In the genomic region with DNA sequence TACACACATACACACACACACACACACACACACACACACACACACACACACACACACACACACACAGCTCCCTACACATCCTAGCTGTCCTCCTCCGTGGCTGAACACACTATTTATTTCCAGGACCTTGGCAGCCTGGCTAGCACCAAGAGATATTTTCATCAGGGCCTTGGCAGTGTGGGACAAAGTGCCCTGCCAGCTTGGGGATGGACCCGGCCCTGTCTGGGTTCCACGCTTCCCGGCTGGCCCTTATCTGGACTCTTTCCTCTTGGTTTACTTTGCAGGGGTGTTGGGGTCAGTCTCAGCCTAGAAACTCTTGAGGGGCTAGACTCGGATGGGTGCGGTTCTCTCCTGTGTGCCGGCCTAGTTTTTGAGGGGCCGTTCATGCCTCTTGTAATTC, we compare ENCODE assay signal across 15 mouse cellular contexts. TPM values are rescaled to one million over a fixed set of nuclear protein-coding genes. Genes with fewer than 3 reads are reported as not detected.
DNase-seq lines count a peak whose midpoint lies in the region; ATAC-seq and TF ChIP-seq lines count a peak whose summit lies in the region.
"Had no signal": no experiment of that assay in that cellular context is flagged by ENCODE, and none has a peak within 500 bp of the region (broad histone marks: within the 10 kb centered on the region; RNA-seq: fewer than 3 reads in every experiment).

No protein-coding gene starts in this region.

- intact Hi-C loops in gastrocnemius, adult 2 months (cut with DNase I) = loop anchor here (5.0 kb wide), 1 partner anchor 47 kb away; no protein-coding TSS in a partner anchor

- H3K9me3 ChIP-seq in heart, embryonic 12.5 days (replicated peaks) = no peaks in the 10 kb centered on the region
- H3K9me3 ChIP-seq in intestine, embryonic 16.5 days (ENCODE audit: control insufficient read depth, low read length) = no peaks in the 10 kb centered on the region
- no peaks in the 10 kb centered on the region for H3K9me3 ChIP-seq in midbrain, embryonic 15.5 days
- H3K9me3 ChIP-seq in hindbrain, embryonic 13.5 days = no peaks in the 10 kb centered on the region
- H3K9me3 ChIP-seq: liver, embryonic 13.5 days had no signal

- H3K27me3 ChIP-seq in heart, embryonic 12.5 days (replicated peaks) = peaks cover 6% of the 10 kb centered on the region; the same call in 1 of the 2 replicates
- no peaks in the 10 kb centered on the region for H3K27me3 ChIP-seq in intestine, embryonic 16.5 days (replicated peaks; ENCODE audit: control insufficient read depth, insufficient read depth, low read length)
- H3K27me3 ChIP-seq in midbrain, embryonic 15.5 days (replicated peaks) = no peaks in the 10 kb centered on the region
- H3K27me3 ChIP-seq in hindbrain, embryonic 13.5 days = peaks cover 5% of the 10 kb centered on the region; the same call in 1 of the 2 replicates
- H3K27me3 ChIP-seq: liver, embryonic 13.5 days had no signal

- no peak overlapping the region for H3K27ac ChIP-seq in heart, embryonic 12.5 days (ENCODE audit: poor library complexity, severe bottlenecking)
- H3K27ac ChIP-seq in gastrocnemius, adult 2 months = peak overlapping the region; percentile 67
- peak overlapping the region; percentile 47; the same call in 1 of the 2 replicates for H3K27ac ChIP-seq in intestine, embryonic 16.5 days (ENCODE audit: low read length)
- H3K27ac ChIP-seq in midbrain, embryonic 15.5 days = no peak overlapping the region
- no peak overlapping the region for H3K27ac ChIP-seq in hindbrain, embryonic 13.5 days
- H3K27ac ChIP-seq: liver, embryonic 13.5 days had no signal

- no peak for ATAC-seq in heart, embryonic 12.5 days (ENCODE audit: insufficient number of reproducible peaks, low FRiP score)
- no peak for ATAC-seq in intestine, embryonic 16.5 days
- ATAC-seq in midbrain, embryonic 15.5 days (replicated peaks) = no peak
- no peak for ATAC-seq in hindbrain, embryonic 13.5 days (ENCODE audit: low FRiP score)
- ATAC-seq: activated CD4-positive, CD25-positive, alpha-beta regulatory T cell, adult 4 months; forebrain, embryonic 16.5 days; midbrain, embryonic 16.5 days had no signal

- TF ChIP-seq CTCF in gastrocnemius, adult 2 months (IDR thresholded peaks at IDR 0.05) = no peak

- no peaks in the 10 kb centered on the region for H3K36me3 ChIP-seq in heart, embryonic 12.5 days
- H3K36me3 ChIP-seq in intestine, embryonic 16.5 days (ENCODE audit: control insufficient read depth, insufficient read depth, low read length) = no peaks in the 10 kb centered on the region
- H3K36me3 ChIP-seq in midbrain, embryonic 15.5 days (replicated peaks) = no peaks in the 10 kb centered on the region
- H3K36me3 ChIP-seq in hindbrain, embryonic 13.5 days = no peaks in the 10 kb centered on the region
- H3K36me3 ChIP-seq: liver, embryonic 13.5 days had no signal

- H3K9ac ChIP-seq in heart, embryonic 12.5 days = no peak overlapping the region
- H3K9ac ChIP-seq in intestine, embryonic 16.5 days (ENCODE audit: low read depth, low read length) = no peak overlapping the region
- H3K9ac ChIP-seq in midbrain, embryonic 15.5 days = no peak overlapping the region
- H3K9ac ChIP-seq in hindbrain, embryonic 13.5 days = no peak overlapping the region
- H3K9ac ChIP-seq: liver, embryonic 13.5 days had no signal

- H3K4me1 ChIP-seq in heart, embryonic 12.5 days (replicated peaks) = peaks cover 20% of the 10 kb centered on the region
- H3K4me1 ChIP-seq in intestine, embryonic 16.5 days (ENCODE audit: control insufficient read depth, insufficient read depth, low read length) = peaks cover 15% of the 10 kb centered on the region
- H3K4me1 ChIP-seq in midbrain, embryonic 15.5 days = peaks cover 6% of the 10 kb centered on the region; the same call in 1 of the 2 replicates
- peaks cover 15% of the 10 kb centered on the region for H3K4me1 ChIP-seq in hindbrain, embryonic 13.5 days (replicated peaks)
- H3K4me1 ChIP-seq: liver, embryonic 13.5 days had no signal

- 49% methylated on average over 8 of the region's 8 CpGs for WGBS in heart, embryonic 12.5 days
- WGBS in intestine, embryonic 16.5 days = 34% methylated on average over 8 of the region's 8 CpGs
- WGBS in midbrain, embryonic 15.5 days = 72% methylated on average over 8 of the region's 8 CpGs
- 81% methylated on average over 8 of the region's 8 CpGs for WGBS in hindbrain, embryonic 13.5 days

- no peak overlapping the region for H3K4me3 ChIP-seq in heart, embryonic 12.5 days
- H3K4me3 ChIP-seq in gastrocnemius, adult 2 months = no peak overlapping the region
- H3K4me3 ChIP-seq in intestine, embryonic 16.5 days (ENCODE audit: low read length) = no peak overlapping the region
- no peak overlapping the region for H3K4me3 ChIP-seq in midbrain, embryonic 15.5 days
- H3K4me3 ChIP-seq in hindbrain, embryonic 13.5 days = no peak overlapping the region
- H3K4me3 ChIP-seq: liver, embryonic 13.5 days had no signal

- no peak overlapping the region for H3K4me2 ChIP-seq in heart, embryonic 12.5 days
- H3K4me2 ChIP-seq in intestine, embryonic 16.5 days (ENCODE audit: low read depth, low read length) = no peak overlapping the region
- no peak overlapping the region for H3K4me2 ChIP-seq in midbrain, embryonic 15.5 days
- H3K4me2 ChIP-seq in hindbrain, embryonic 13.5 days = no peak overlapping the region
- H3K4me2 ChIP-seq: liver, embryonic 13.5 days had no signal

- peak; percentile 96 for DNase-seq in heart, adult 11 months
- DNase-seq in adipocyte (ENCODE audit: low spot score) = peak; percentile 53
- peak; percentile 81 for DNase-seq in gastrocnemius, adult 2 months
- DNase-seq in layer of hippocampus, postnatal 10 days (ENCODE audit: low spot score in 2 of 2) = no peak
- DNase-seq: B cell, adult 2 months; cerebellum, adult 11-12 months; liver, embryonic 13.5 days; thymus, postnatal 25 days had no signal

RNA-seq across cellular contexts. Expression of a gene that starts 8.2 kb away (rescaled TPM):
- polyA plus RNA-seq in heart, embryonic 12.5 days (2016; fragmentation: Nextera tagmentation; extraction: Ambion mirVana) = 3.7 and 4.1 TPM in 2 replicates
- 10 to 100 TPM in 1 of 2 experiments, 1 to 10 TPM in 1; 9.5 to 19.6 TPM for total RNA-seq in gastrocnemius, adult 2 months (2021)
- polyA plus RNA-seq in intestine, embryonic 16.5 days (2015; fragmentation: Nextera tagmentation; extraction: Ambion mirVana) = 20.8 and 23.1 TPM in 2 replicates
- total RNA-seq in layer of hippocampus, postnatal 10 days (2021) = 1 to 10 TPM; 2.2 to 2.9 TPM
- 2.9 TPM in 2 replicates for polyA plus RNA-seq in midbrain, embryonic 15.5 days (2015; fragmentation: Nextera tagmentation; extraction: Ambion mirVana)
- polyA plus RNA-seq in hindbrain, embryonic 13.5 days (2015; fragmentation: Nextera tagmentation; extraction: Ambion mirVana) = 3.1 and 3.5 TPM in 2 replicates
- polyA plus RNA-seq: activated CD4-positive, CD25-positive, alpha-beta regulatory T cell, adult 4 months had no signal

Comparison
In these comparisons a context has a peak if more than half of its experiments do, and no peak if none do; other contexts are left out.
1. DNase-seq: peak in heart, adult 11 months (single experiment), adipocyte (single experiment) and gastrocnemius, adult 2 months (single experiment); none in layer of hippocampus, postnatal 10 days (0 of 2).
2. H3K27ac ChIP-seq: peak in gastrocnemius, adult 2 months (single experiment) and intestine, embryonic 16.5 days (single experiment); none in heart, embryonic 12.5 days (single experiment), midbrain, embryonic 15.5 days (single experiment) and hindbrain, embryonic 13.5 days (single experiment).